Mouse (Mus musculus) ovary, postnatal 36 days (tissue): ENCODE data around the gene 1700086D15Rik.

Source experiments
- DNase-seq: peaks from one replicate; pipeline ENCODE4 v3.0.0; 2022; ENCODE audit warnings: low spot score, mixed read lengths

1700086D15Rik gene

GRCm38 (mm10) chr11:65159791-65160190, at the start of gene 1700086D15Rik:
1700086D15Rik (minus strand) TSS chr11:65159891.
- no peak for DNase-seq

DNA sequence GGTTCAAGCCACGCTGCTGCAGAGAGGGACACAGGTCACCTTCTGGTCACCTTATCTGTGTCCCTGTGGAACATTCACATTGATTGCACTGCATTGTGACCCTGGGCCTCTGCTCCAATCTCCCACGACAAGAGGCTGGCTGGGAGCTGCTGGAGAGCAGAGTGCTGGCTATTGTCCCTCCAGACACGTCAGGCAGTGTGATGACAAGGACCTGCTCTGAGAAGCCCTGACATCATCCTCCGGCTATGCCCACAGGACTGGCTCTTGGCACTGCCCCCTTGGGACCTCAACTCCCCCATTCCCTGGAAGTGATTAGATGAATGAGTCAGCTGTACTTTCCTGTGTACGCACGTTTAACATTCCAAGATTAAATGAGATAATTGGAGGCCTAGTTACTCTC, 49.8 kb upstream of the 1700086D15Rik start:
- no peak for DNase-seq

GRCm38 (mm10) chr11:65205306-65205705, 45.6 kb upstream of the 1700086D15Rik start:
- DNase-seq, result no peak

DNA sequence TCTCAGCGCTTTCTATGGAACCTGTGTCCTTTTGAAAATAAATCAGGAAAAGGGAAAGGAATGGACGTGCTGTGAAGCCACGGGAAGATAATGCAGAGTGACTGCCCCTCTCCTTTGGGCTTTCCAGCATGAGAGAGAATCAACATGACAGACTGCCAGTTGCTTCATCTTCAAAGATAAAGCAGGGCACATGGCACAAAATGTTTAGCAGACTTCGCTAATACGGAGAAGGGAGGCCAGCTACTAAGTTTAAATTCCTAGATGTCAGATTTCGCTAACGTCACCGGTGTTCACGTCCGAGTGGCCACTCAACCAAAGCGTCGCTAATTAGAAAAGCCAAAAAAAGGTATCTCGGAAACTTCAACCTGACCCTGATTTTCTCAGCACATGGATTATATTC, 45.0 kb upstream of the 1700086D15Rik start:
- no peak for DNase-seq

- DNase-seq, result no peak
These were observed 43.3 kb upstream of the 1700086D15Rik start for GRCm38 (mm10) chr11:65203020-65203419.

DNA sequence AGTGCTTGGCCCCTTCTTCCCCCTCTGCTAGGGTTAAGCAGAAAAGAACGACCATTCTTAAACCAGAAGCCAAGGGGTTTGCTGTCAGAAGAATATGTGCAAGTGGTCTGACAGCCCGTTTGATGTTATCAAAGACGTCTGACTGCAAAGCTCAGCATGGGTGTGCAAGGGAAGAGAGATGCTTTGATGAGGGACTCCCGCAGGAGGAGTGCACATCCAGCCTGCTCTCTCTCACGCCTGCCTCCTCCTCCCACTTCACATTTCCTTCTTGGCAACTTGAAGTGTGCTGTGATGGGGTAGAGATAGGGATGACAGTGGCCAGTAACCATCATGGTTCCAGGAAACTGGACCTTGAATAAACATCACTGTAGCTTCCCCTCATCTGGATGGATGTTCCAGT, 42.5 kb upstream of the 1700086D15Rik start:
- no peak for DNase-seq

GRCm38 (mm10) chr11:65198026-65198425, 38.3 kb upstream of the 1700086D15Rik start:
- no peak for DNase-seq

DNA sequence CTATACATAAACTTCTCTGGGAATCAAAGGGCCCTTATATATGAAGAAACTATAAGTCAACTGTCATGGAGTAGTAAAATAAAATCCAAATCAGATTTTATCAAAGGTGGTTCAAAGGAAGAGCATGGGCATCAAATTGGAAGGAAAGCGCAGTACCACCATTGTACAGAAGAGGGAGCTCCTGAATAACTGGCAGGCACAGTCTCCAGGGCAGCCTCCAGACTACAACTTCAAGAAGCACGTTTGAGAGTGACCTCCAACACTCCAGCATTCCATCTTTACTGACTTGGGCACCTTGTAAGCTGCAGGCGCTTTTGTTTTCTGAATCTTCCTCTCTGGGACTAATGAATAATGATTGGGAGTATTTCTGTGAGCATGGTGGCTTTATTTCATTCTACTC, 37.6 kb upstream of the 1700086D15Rik start:
- DNase-seq, result peak; percentile 31

DNA sequence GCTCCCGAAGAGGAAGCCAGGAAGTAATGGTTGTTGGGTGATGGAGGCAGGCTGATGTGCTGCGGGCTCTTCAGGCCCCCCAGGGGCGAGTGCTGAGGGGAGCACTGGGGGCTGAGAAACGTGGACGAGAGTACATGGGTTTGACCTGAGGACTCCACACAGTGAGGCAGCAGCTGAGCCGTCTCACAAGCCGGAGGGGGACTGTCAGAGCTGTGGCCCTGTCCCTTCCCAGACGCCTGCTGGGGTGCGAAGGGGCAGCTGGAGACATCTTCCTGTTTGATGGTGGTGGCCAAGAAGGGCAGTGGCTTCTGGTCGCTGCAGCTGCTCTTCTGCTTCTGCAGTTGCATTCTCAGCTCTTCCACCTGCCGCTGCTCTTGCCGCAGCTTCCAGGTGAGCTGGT, 27.3 kb upstream of the 1700086D15Rik start:
- no peak for DNase-seq

GRCm38 (mm10) chr11:65185114-65185513, 25.4 kb upstream of the 1700086D15Rik start:
- DNase-seq, result no peak

- no peak for DNase-seq
These were observed 10.5 kb upstream of the 1700086D15Rik start for GRCm38 (mm10) chr11:65170121-65170750.

GRCm38 (mm10) chr11:65162767-65163120, 3.1 kb upstream of the 1700086D15Rik start, which contains the start of gene Arhgap44:
Arhgap44 (minus strand) TSS chr11:65162961.
- DNase-seq, result peak; percentile 69

GRCm38 (mm10) chr11:65161881-65162766, 2.4 kb upstream of the 1700086D15Rik start:
- no peak for DNase-seq

DNA sequence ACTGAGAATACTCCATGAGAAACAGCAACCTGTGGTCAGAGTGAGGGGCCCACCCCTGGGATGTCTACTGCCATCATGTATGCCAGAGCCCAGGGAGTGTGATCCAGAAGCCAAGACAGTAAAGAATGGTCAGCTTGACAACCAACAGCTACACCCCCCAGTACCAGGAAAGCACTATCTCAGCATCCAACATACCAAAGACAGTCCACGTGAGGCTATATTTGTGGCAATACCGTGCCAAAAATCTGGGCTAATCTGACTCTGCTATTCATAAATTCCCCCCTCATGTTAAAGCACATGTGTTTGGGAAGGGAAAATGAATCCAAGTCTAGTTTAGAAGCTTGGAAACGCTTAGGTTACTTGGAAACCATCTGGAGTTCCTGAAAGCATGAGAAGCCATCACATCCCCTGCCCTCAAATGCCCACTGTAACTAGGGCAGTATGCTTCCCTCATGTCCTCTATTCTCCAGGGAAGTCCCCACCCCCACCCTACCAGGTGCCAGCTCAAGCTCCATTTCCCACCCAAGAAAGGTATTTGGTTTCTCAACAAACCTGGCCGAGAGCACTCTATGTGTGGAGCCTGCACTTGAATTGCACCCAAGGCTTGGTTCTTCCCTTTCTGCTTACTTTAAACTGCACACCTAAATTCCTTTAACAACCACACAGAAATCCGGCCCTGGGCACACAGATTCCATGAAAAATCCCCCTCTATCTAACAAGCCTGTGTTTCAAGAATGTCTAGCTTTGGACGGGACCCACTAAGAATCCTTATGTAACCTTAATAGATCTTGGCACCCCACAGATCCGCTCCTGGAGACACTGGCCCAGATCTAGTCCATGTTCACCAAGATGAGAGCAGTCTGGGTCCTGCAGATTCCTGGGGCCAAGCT, 1.5 kb upstream of the 1700086D15Rik start:
- DNase-seq, result no peak

DNA sequence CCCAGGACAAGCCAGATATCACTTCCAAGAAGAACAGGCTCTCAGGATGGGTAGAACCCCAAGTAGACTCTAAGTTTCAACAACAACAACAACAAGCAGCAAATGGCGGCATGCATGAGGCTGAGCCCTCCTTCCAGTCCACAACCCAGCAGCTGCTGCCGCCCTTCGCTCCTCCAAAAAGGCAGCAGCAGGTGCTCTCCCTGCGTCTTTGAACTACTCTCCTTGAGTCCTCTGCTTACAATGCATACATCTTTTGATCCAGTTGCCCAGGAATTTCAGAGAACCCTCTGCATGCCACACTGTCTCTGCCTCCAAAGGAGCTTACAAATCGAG, 1.1 kb downstream of the 1700086D15Rik start:
- no peak for DNase-seq

GRCm38 (mm10) chr11:65157966-65158657, 1.6 kb downstream of the 1700086D15Rik start:
- no peak for DNase-seq

- no peak for DNase-seq
These were observed 6.7 kb downstream of the 1700086D15Rik start for GRCm38 (mm10) chr11:65153006-65153405.

- DNase-seq, result no peak
These were observed 11.2 kb downstream of the 1700086D15Rik start for GRCm38 (mm10) chr11:65148441-65148840.

DNA sequence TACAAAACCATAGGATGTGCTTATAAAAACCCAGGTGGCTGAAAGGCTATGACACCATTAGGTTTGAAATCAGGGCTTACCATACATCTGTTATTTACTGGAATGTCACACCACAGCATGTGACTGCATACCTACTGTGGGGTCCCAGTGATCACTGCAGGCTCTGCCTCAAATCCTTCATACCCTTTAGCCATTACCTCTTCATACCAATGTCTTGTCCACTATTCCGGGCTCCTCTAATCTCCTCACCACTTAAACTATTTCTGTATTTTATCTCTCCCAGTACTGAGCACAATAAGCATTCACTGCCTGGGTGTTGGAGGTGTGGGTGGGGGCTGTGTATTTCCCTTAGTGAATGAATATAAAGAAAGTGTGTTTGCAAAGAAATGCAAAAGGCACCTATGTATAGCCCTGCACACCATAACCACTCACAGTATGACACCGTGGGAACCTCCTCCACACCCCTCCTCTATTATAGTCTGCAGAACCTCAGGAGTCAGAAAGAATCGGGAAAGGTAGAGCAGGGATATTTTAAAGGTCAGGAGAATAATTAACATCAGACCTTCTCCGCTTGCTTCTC, 16.8 kb downstream of the 1700086D15Rik start:
- DNase-seq, result no peak

DNA sequence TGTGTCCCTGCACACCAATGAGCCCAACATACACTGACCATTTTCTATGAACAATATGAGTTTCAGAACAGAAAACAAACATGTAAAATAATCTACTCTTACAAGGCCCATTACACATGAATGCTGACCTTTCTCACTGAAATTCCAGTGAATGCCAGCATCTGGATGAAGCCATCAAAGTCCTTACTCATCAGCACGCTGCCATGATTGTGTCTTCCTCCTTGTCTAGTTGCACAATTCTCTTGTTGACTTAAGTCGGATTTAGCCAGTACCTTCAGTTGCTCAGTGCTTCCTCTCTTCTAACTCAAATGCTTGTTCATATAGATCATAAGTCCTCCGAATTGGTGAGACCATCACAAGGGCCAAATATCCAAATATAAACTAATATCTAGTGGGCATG, 20.7 kb downstream of the 1700086D15Rik start:
- no peak for DNase-seq

- no peak for DNase-seq
These were observed 22.5 kb downstream of the 1700086D15Rik start for GRCm38 (mm10) chr11:65137145-65137652.
